Mouse (Mus musculus): Measurements from ENCODE around the gene Alms1. TPM values are rescaled to one million over a fixed set of nuclear protein-coding genes. Genes with fewer than 3 reads are reported as not detected.

Gene Alms1
- 2.1 and 2.2 TPM in 2 replicates for polyA plus RNA-seq (2015; fragmentation: Nextera tagmentation; extraction: Ambion mirVana)

GRCm38 (mm10) chr6:85587396-85588143, at the start of gene Alms1:
Gene Alms1 (plus strand): TSS chr6:85587531.
- Histone ChIP-seq H3K4me2 (ENCODE audit: low read depth, low read length) (peak within 1 kb of the TSS; percentile 75), H3K4me3 (ENCODE audit: low read length) (peak within 1 kb of the TSS; percentile 93), H3K27ac (ENCODE audit: low read length) (peak within 1 kb of the TSS; percentile 71), H3K4me1 (ENCODE audit: control insufficient read depth, insufficient read depth, low read length) (peaks cover 15% of the 10 kb centered on the region), H3K9ac (ENCODE audit: low read depth, low read length) (peak within 1 kb of the TSS; percentile 89), H3K36me3 (ENCODE audit: control insufficient read depth, insufficient read depth, low read length) (no peaks in the 10 kb centered on the region), H3K27me3 (replicated peaks; ENCODE audit: control insufficient read depth, insufficient read depth, low read length) (no peaks in the 10 kb centered on the region), H3K9me3 (ENCODE audit: control insufficient read depth, low read length) (no peaks in the 10 kb centered on the region)
- 0% methylated on average over 56 of the region's 59 CpGs for WGBS
- peak; percentile 97 for ATAC-seq

- WGBS: 67% methylated on average over 10 of the region's 10 CpGs
- H3K4me3 ChIP-seq (ENCODE audit: low read length): no peak overlapping the region
Measured at GRCm38 (mm10) chr6:85543351-85544175, 43.8 kb upstream of the Alms1 start.

GRCm38 (mm10) chr6:85544251-85544881, 43.0 kb upstream of the Alms1 start:
- no peak overlapping the region for H3K27ac ChIP-seq (ENCODE audit: low read length)
- no peaks in the 10 kb centered on the region for H3K36me3 ChIP-seq (ENCODE audit: control insufficient read depth, insufficient read depth, low read length)
- H3K4me1 ChIP-seq (ENCODE audit: control insufficient read depth, insufficient read depth, low read length): no peaks in the 10 kb centered on the region
- ATAC-seq: no peak
- H3K9me3 ChIP-seq (ENCODE audit: control insufficient read depth, low read length): no peaks in the 10 kb centered on the region
- H3K9ac ChIP-seq (ENCODE audit: low read depth, low read length): no peak overlapping the region
- no peaks in the 10 kb centered on the region for H3K27me3 ChIP-seq (replicated peaks; ENCODE audit: control insufficient read depth, insufficient read depth, low read length)
- 77% methylated on average over 13 of the region's 13 CpGs for WGBS
- no peak overlapping the region for H3K4me2 ChIP-seq (ENCODE audit: low read depth, low read length)
- H3K4me3 ChIP-seq (ENCODE audit: low read length): no peak overlapping the region

More at GRCm38 (mm10) chr6:85543351-85544175, 43.8 kb upstream of the Alms1 start:
- no peak for ATAC-seq
- H3K4me2 ChIP-seq (ENCODE audit: low read depth, low read length): no peak overlapping the region
- no peak overlapping the region for H3K9ac ChIP-seq (ENCODE audit: low read depth, low read length)
- no peaks in the 10 kb centered on the region for H3K36me3 ChIP-seq (ENCODE audit: control insufficient read depth, insufficient read depth, low read length)
- H3K4me1 ChIP-seq (ENCODE audit: control insufficient read depth, insufficient read depth, low read length): no peaks in the 10 kb centered on the region
- H3K27me3 ChIP-seq (replicated peaks; ENCODE audit: control insufficient read depth, insufficient read depth, low read length): no peaks in the 10 kb centered on the region
- H3K9me3 ChIP-seq (ENCODE audit: control insufficient read depth, low read length): no peaks in the 10 kb centered on the region
- H3K27ac ChIP-seq (ENCODE audit: low read length): no peak overlapping the region

- no peaks in the 10 kb centered on the region for H3K36me3 ChIP-seq (ENCODE audit: control insufficient read depth, insufficient read depth, low read length)
- WGBS: 87% methylated on average over 5 of the region's 5 CpGs
Measured at GRCm38 (mm10) chr6:85547642-85548041, 39.7 kb upstream of the Alms1 start.

GRCm38 (mm10) chr6:85562374-85562773, 25.0 kb upstream of the Alms1 start:
- Histone ChIP-seq H3K4me3 (ENCODE audit: low read length) (no peak overlapping the region), H3K9ac (ENCODE audit: low read depth, low read length) (no peak overlapping the region), H3K4me2 (ENCODE audit: low read depth, low read length) (no peak overlapping the region), H3K27me3 (replicated peaks; ENCODE audit: control insufficient read depth, insufficient read depth, low read length) (no peaks in the 10 kb centered on the region), H3K36me3 (ENCODE audit: control insufficient read depth, insufficient read depth, low read length) (no peaks in the 10 kb centered on the region), H3K27ac (ENCODE audit: low read length) (no peak overlapping the region), H3K4me1 (ENCODE audit: control insufficient read depth, insufficient read depth, low read length) (no peaks in the 10 kb centered on the region), H3K9me3 (ENCODE audit: control insufficient read depth, low read length) (no peaks in the 10 kb centered on the region)
- WGBS: 21% methylated on average over 1 of the region's 1 CpGs
- no peak for ATAC-seq

More at GRCm38 (mm10) chr6:85547642-85548041, 39.7 kb upstream of the Alms1 start:
- Histone ChIP-seq H3K4me2 (ENCODE audit: low read depth, low read length) (no peak overlapping the region), H3K4me1 (ENCODE audit: control insufficient read depth, insufficient read depth, low read length) (no peaks in the 10 kb centered on the region), H3K27me3 (replicated peaks; ENCODE audit: control insufficient read depth, insufficient read depth, low read length) (no peaks in the 10 kb centered on the region), H3K9ac (ENCODE audit: low read depth, low read length) (no peak overlapping the region), H3K4me3 (ENCODE audit: low read length) (no peak overlapping the region), H3K27ac (ENCODE audit: low read length) (no peak overlapping the region), H3K9me3 (ENCODE audit: control insufficient read depth, low read length) (no peaks in the 10 kb centered on the region)
- ATAC-seq: no peak

- Histone ChIP-seq H3K9me3 (ENCODE audit: control insufficient read depth, low read length) (no peaks in the 10 kb centered on the region), H3K27ac (ENCODE audit: low read length) (no peak overlapping the region), H3K4me2 (ENCODE audit: low read depth, low read length) (no peak overlapping the region), H3K27me3 (replicated peaks; ENCODE audit: control insufficient read depth, insufficient read depth, low read length) (no peaks in the 10 kb centered on the region), H3K36me3 (ENCODE audit: control insufficient read depth, insufficient read depth, low read length) (no peaks in the 10 kb centered on the region), H3K4me3 (ENCODE audit: low read length) (no peak overlapping the region), H3K4me1 (ENCODE audit: control insufficient read depth, insufficient read depth, low read length) (no peaks in the 10 kb centered on the region), H3K9ac (ENCODE audit: low read depth, low read length) (no peak overlapping the region)
- WGBS: 84% methylated on average over 5 of the region's 5 CpGs
- ATAC-seq: no peak
Measured at GRCm38 (mm10) chr6:85572816-85573215, 14.5 kb upstream of the Alms1 start.

GRCm38 (mm10) chr6:85581688-85582087, 5.6 kb upstream of the Alms1 start:
- Histone ChIP-seq H3K9me3 (ENCODE audit: control insufficient read depth, low read length) (no peaks in the 10 kb centered on the region), H3K27ac (ENCODE audit: low read length) (no peak overlapping the region), H3K36me3 (ENCODE audit: control insufficient read depth, insufficient read depth, low read length) (no peaks in the 10 kb centered on the region), H3K27me3 (replicated peaks; ENCODE audit: control insufficient read depth, insufficient read depth, low read length) (no peaks in the 10 kb centered on the region), H3K4me3 (ENCODE audit: low read length) (no peak overlapping the region), H3K4me2 (ENCODE audit: low read depth, low read length) (no peak overlapping the region), H3K4me1 (ENCODE audit: control insufficient read depth, insufficient read depth, low read length) (no peaks in the 10 kb centered on the region), H3K9ac (ENCODE audit: low read depth, low read length) (no peak overlapping the region)
- WGBS: 85% methylated on average over 5 of the region's 5 CpGs
- no peak for ATAC-seq

GRCm38 (mm10) chr6:85584612-85585011, 2.7 kb upstream of the Alms1 start:
- 94% methylated on average over 4 of the region's 4 CpGs for WGBS
- no peak overlapping the region for H3K4me3 ChIP-seq (ENCODE audit: low read length)
- H3K9ac ChIP-seq (ENCODE audit: low read depth, low read length): no peak overlapping the region
- H3K36me3 ChIP-seq (ENCODE audit: control insufficient read depth, insufficient read depth, low read length): no peaks in the 10 kb centered on the region
- H3K4me1 ChIP-seq (ENCODE audit: control insufficient read depth, insufficient read depth, low read length): peaks cover 11% of the 10 kb centered on the region
- H3K4me2 ChIP-seq (ENCODE audit: low read depth, low read length): no peak overlapping the region
- H3K27ac ChIP-seq (ENCODE audit: low read length): no peak overlapping the region
- ATAC-seq: no peak
- no peaks in the 10 kb centered on the region for H3K9me3 ChIP-seq (ENCODE audit: control insufficient read depth, low read length)
- no peaks in the 10 kb centered on the region for H3K27me3 ChIP-seq (replicated peaks; ENCODE audit: control insufficient read depth, insufficient read depth, low read length)

- Histone ChIP-seq H3K9ac (ENCODE audit: low read depth, low read length) (no peak overlapping the region), H3K27me3 (replicated peaks; ENCODE audit: control insufficient read depth, insufficient read depth, low read length) (no peaks in the 10 kb centered on the region), H3K36me3 (ENCODE audit: control insufficient read depth, insufficient read depth, low read length) (no peaks in the 10 kb centered on the region), H3K9me3 (ENCODE audit: control insufficient read depth, low read length) (no peaks in the 10 kb centered on the region), H3K4me1 (ENCODE audit: control insufficient read depth, insufficient read depth, low read length) (peaks cover 15% of the 10 kb centered on the region), H3K4me3 (ENCODE audit: low read length) (peak overlapping the region; percentile 93), H3K4me2 (ENCODE audit: low read depth, low read length) (peak overlapping the region; percentile 75), H3K27ac (ENCODE audit: low read length) (no peak overlapping the region)
- WGBS: 34% methylated on average over 9 of the region's 9 CpGs
- no peak for ATAC-seq
Measured at GRCm38 (mm10) chr6:85586805-85587367, 445 bp upstream of the Alms1 start.

All from intestine, embryonic 16.5 days (tissue).